Mouse (Mus musculus) embryonic facial prominence, embryonic 11.5 days (tissue): ENCODE measurements around the gene Kif3a. TPM values are rescaled to one million over a fixed set of nuclear protein-coding genes. Genes with fewer than 3 reads are reported as not detected.

Experiments used
- ATAC-seq: fragments of 200-750 bp; cut with Nextera tagmentation; replicated peaks from 2 replicates; pipeline ENCODE4 v1.8.0; 2017; ENCODE audit warnings: low read depth; ENCODE audit not compliant: insufficient number of reproducible peaks, low FRiP score, low TSS enrichment
- DNase-seq: peaks from one replicate; pipeline ENCODE4 v3.0.0-alpha.2; 2015; ENCODE audit warnings: low spot score
- H3K27ac ChIP-seq: fragments of 300-500 bp; sonication (generic); replicated peaks from 2 replicates; pipeline ENCODE4 v1.5.1; 2014; ENCODE audit warnings: mild to moderate bottlenecking, low read depth, low read length, control low read depth
- H3K27me3 ChIP-seq: fragments of 300-500 bp; sonication (generic); 2 replicates; pipeline ENCODE4 v1.6.1; 2014; ENCODE audit warnings: mild to moderate bottlenecking, low read length, moderate library complexity, mixed read lengths; ENCODE audit not compliant: control insufficient read depth, insufficient read depth
- H3K36me3 ChIP-seq: fragments of 300-500 bp; sonication (generic); replicated peaks from 2 replicates; pipeline ENCODE4 v1.6.1; 2014; ENCODE audit warnings: low read depth, mild to moderate bottlenecking, low read length, moderate library complexity, mixed read lengths; ENCODE audit not compliant: control insufficient read depth, insufficient read depth
- H3K4me1 ChIP-seq: fragments of 300-500 bp; sonication (generic); 2 replicates; pipeline ENCODE4 v1.6.1; 2014; ENCODE audit warnings: low read length, mixed read lengths; ENCODE audit not compliant: control insufficient read depth, insufficient read depth
- H3K4me2 ChIP-seq: fragments of 300-500 bp; sonication (generic); 2 replicates; pipeline ENCODE4 v1.6.1; 2014; ENCODE audit warnings: low read depth, mild to moderate bottlenecking, control low read depth, low read length, moderate library complexity
- H3K4me3 ChIP-seq: fragments of 300-500 bp; sonication (generic); 2 replicates; pipeline ENCODE4 v1.5.1; 2014; ENCODE audit warnings: low read depth, low read length, control low read depth
- H3K9ac ChIP-seq: fragments of 300-500 bp; sonication (generic); replicated peaks from 2 replicates; pipeline ENCODE4 v1.6.1; 2014; ENCODE audit warnings: mild to moderate bottlenecking, control low read depth, low read length
- H3K9me3 ChIP-seq: fragments of 300-500 bp; sonication (generic); replicated peaks from 2 replicates; pipeline ENCODE4 v1.6.1; 2016; ENCODE audit warnings: mild to moderate bottlenecking, low read length, inconsistent platforms, mixed read lengths; ENCODE audit not compliant: control insufficient read depth
- WGBS: fragments of 180-500 bp; shearing (Covaris S2); extraction: QIAGEN DNeasy Blood & Tissue Kit; methylation state at CpG from one replicate; pipeline ENCODE4 v1.1.7; 2014; 5-methylcytosine and 5-hydroxymethylcytosine counted together
- polyA plus RNA-seq: library from polyadenylated mRNA; unstranded; fragments of >200 nt; fragmentation: Nextera tagmentation; extraction: Ambion mirVana; gene quantifications from 2 replicates; pipeline ENCODE4 v1.2.1, GENCODE M21; 2014

Kif3a gene
- polyA plus RNA-seq, 1 experiment from 2014 or later, result 71.6 TPM

DNA sequence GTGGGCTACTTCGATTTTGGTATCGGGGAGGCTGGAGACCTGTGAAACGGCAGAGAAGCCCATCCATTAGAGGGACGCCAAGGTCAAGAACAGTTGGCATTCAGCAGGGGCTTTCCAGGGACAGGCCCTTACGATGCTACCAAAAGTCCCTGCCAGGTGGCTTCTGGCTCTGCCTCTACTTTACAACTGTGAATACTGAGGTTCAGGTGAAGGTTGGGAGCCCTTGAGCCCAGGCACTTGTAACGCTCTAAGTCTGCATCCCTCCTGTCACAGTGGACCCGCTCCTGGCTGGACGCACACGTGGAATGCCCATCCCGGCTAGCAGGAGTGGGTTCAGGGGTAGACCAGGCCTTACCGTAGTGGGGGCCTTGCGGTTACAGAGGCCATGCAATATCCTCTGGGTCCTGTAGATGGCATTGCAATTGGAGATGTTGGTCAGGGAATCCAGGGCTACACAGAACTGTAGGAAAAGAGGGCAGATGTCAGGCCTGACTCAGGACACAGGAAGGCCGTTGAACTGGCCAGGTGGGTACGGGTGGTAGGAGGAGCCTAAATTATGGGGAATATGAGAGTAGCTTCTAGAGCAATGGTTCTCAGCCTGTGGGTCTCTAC lies 65.0 kb downstream of the Kif3a start:
- Histone ChIP-seq H3K4me3 (no peak overlapping the region), H3K4me1 (peaks cover 5% of the 10 kb centered on the region; the same call in 1 of the 2 replicates), H3K36me3 (no peaks in the 10 kb centered on the region), H3K4me2 (no peak overlapping the region), H3K9me3 (no peaks in the 10 kb centered on the region), H3K9ac (no peak overlapping the region), H3K27ac (no peak overlapping the region), H3K27me3 (no peaks in the 10 kb centered on the region; the same call in 1 of the 2 replicates)
- 72% methylated on average over 14 of the region's 14 CpGs for WGBS
- no peak for ATAC-seq
- DNase-seq, result peak; percentile 35

DNA sequence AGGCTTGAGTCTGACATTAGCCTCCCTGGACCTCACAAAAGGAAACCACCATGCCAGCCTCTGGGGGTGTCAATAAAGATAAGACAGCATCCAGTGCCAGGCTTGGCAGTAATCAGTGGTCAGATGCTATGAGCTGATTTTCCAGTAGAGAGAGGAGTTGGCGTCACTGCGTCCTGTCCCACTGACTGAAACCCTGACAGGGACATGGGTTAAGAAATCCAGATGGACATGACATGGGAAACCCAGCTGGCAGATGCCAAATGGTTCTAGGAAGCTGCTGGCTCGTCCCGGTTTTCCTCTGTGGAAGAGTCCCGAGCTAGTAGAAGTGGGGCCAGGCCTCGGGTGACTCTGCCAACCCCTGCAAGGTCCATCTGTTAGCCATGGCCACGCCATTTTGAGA lies 66.5 kb downstream of the Kif3a start:
- Histone ChIP-seq H3K27me3 (no peaks in the 10 kb centered on the region; the same call in 1 of the 2 replicates), H3K4me3 (no peak overlapping the region), H3K27ac (no peak overlapping the region), H3K4me2 (no peak overlapping the region), H3K36me3 (no peaks in the 10 kb centered on the region), H3K9me3 (no peaks in the 10 kb centered on the region), H3K4me1 (peaks cover 5% of the 10 kb centered on the region; the same call in 1 of the 2 replicates), H3K9ac (no peak overlapping the region)
- 89% methylated on average over 7 of the region's 7 CpGs for WGBS
- DNase-seq (no peak), ATAC-seq (no peak)

DNA sequence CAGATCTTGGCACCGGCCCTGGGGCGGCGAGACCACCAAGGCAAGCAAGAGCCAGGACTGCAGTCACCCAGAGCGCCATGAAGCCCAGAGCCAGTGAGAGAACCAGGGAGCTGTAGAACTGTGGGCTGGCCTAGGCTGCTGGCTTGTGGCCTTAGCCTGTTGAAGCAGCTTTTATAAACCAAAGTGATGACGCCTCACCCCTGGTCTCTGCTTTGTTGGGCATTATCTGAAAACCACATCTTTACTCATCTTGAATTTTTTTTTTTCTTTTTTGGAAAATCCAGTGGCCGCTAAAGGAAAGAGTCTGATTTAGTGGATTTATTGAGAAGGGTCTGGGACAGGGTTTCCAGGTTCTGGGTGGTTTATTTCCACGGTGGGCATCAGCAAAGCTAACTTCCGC lies 67.4 kb downstream of the Kif3a start, which contains the start of gene Il13:
Gene Il13 (minus strand): TSS at position 147 of the 400 bp plus-strand sequence.
- H3K9me3 ChIP-seq, result no peaks in the 10 kb centered on the region

DNA sequence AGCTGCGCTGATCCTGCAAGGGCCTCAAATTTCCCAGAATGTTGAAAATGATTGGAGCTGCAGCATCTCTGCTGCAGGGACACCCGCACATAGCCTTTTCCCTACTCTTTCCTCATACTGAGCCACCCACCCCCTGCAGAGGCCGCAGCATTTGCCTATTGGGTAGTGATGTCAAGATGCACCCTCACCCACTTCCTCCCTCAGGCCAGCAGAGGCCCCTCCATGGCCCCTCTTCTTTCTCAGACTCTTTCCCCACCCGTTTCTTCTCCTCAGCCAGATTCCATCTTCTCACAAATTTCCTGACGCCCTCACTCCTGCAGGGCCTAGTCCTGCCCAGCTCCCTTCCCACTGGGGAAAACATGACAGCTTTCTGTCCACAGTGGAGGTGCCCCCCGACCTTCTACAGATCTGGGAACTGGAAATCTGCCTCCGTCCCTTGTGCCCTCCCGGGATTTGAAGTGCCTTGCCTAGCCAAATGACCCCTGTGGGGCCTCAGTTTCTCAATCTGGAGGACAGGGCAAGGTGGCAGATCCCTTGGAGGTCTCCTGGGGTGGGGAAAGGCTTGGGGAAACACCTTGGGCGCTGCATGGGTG lies 68.5 kb downstream of the Kif3a start:
- Histone ChIP-seq H3K4me1 (peaks cover 5% of the 10 kb centered on the region; the same call in 1 of the 2 replicates), H3K4me2 (peak overlapping the region; percentile 59), H3K27ac (no peak overlapping the region), H3K4me3 (peak overlapping the region; percentile 20), H3K27me3 (no peaks in the 10 kb centered on the region; the same call in 1 of the 2 replicates), H3K36me3 (no peaks in the 10 kb centered on the region), H3K9me3 (no peaks in the 10 kb centered on the region), H3K9ac (peak overlapping the region; percentile 39)
- no peak for DNase-seq
- 38% methylated on average over 9 of the region's 9 CpGs for WGBS
- ATAC-seq, result no peak

More for the DNA sequence above, 67.4 kb downstream of the Kif3a start, which contains the start of gene Il13:
- 95% methylated on average over 8 of the region's 8 CpGs for WGBS
- no peak for DNase-seq
- Histone ChIP-seq H3K27me3 (no peaks in the 10 kb centered on the region; the same call in 1 of the 2 replicates), H3K4me1 (peaks cover 5% of the 10 kb centered on the region; the same call in 1 of the 2 replicates), H3K9ac (no peak within 1 kb of the TSS), H3K36me3 (no peaks in the 10 kb centered on the region), H3K27ac (no peak within 1 kb of the TSS), H3K4me3 (no peak within 1 kb of the TSS), H3K4me2 (no peak within 1 kb of the TSS)
- no peak for ATAC-seq

DNA sequence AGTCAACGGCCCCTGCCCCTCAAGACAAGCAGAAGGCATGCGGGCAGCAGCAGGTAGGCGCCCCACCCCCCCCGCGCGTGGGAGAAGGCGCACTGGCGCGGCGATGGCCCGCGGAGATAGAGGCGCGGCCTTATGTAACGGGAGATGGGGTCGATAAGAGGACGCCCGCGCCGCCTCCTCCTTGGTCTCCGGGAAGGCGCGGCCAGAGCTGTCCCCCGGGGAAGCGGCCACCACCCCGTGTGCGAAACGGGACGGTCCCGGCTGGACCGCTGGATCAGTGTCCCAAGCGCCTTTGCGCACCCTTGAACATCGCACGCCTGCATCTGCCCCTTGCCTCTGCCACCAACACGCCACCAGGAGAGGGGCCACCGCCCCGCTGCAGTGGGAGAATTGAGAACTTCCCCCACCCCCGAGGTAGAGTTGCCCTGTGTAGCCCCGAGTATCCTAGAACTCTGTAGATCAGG lies 69.0 kb downstream of the Kif3a start:
- no peak overlapping the region for H3K27ac ChIP-seq
- H3K9me3 ChIP-seq, result no peaks in the 10 kb centered on the region
- H3K4me3 ChIP-seq, result peak overlapping the region; percentile 20
- no peaks in the 10 kb centered on the region; the same call in 1 of the 2 replicates for H3K27me3 ChIP-seq
- no peaks in the 10 kb centered on the region for H3K36me3 ChIP-seq
- 1% methylated on average over 40 of the region's 40 CpGs for WGBS
- peaks cover 5% of the 10 kb centered on the region; the same call in 1 of the 2 replicates for H3K4me1 ChIP-seq
- ATAC-seq (no peak), DNase-seq (peak; percentile 18)
- peak overlapping the region; percentile 39 for H3K9ac ChIP-seq
- peak overlapping the region; percentile 59 for H3K4me2 ChIP-seq

DNA sequence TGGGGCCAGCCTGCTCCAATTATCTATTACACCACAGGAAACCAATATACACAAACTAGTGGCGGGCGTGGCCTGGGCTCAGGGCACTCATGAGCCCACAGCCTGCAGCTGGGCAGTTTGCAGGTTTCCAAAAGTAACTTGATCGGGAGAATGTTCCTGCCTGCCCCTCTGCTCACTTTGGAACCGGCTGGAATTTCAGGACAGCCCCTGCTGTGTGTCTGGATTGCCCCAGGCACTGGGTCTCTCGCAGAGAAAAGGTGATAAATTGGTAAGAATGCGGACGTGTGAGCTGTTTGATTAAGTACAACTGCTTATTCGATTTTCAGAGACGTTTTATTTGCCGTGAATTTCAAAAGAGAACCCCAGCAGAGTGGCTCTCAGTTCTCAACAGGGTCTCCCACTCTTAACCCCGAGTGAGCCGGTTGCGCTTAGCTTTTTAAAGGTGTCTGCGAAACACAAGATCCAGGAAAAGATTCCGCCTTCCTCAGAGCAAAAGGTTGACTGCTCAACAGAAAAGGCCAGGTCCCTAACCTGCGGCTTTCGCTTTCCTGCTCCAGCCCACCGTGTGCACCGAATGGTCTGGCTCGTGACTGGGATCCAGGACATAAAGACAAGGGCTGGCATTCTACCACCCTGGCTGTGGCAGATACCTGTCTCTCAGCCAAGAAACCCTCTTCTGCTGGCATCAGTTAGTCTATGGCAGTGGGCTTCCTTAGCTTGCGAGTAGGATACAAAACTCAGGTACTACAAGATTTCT lies 70.0 kb downstream of the Kif3a start:
- no peak overlapping the region for H3K27ac ChIP-seq
- DNase-seq (peak; percentile 72), ATAC-seq (no peak)
- 17% methylated on average over 21 of the region's 21 CpGs for WGBS
- H3K4me1 ChIP-seq, result peaks cover 5% of the 10 kb centered on the region; the same call in 1 of the 2 replicates
- H3K4me3 ChIP-seq, result no peak overlapping the region
- no peak overlapping the region for H3K9ac ChIP-seq
- no peaks in the 10 kb centered on the region; the same call in 1 of the 2 replicates for H3K27me3 ChIP-seq
- H3K4me2 ChIP-seq, result peak overlapping the region; percentile 16
- no peaks in the 10 kb centered on the region for H3K9me3 ChIP-seq
- H3K36me3 ChIP-seq, result no peaks in the 10 kb centered on the region

DNA sequence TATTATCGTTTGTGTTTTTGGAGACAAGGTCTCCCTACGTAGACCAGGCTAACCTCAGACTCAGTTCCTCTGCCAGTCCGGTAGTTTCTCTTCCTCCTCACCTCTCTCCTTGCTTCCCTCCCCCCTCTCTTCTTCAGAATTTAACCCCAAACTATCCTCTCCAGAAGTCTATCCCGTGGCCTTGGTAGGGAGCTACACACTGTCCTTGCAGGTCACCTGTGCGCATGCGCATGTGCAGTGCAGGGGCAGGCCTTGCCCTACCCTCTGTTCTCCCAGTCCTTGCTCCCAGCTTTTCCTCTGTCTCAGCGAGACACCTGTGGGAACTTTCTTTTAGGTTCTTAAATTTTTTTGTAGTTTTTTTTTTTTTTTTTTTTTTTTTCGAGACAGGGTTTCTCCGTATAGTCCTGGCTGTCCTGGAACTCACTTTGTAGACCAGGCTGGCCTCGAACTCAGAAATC lies 70.7 kb downstream of the Kif3a start:
- no peaks in the 10 kb centered on the region; the same call in 1 of the 2 replicates for H3K27me3 ChIP-seq
- no peak overlapping the region for H3K4me2 ChIP-seq
- no peak overlapping the region for H3K9ac ChIP-seq
- no peaks in the 10 kb centered on the region for H3K9me3 ChIP-seq
- no peak overlapping the region for H3K4me3 ChIP-seq
- no peak for DNase-seq
- no peak overlapping the region for H3K27ac ChIP-seq
- peaks cover 5% of the 10 kb centered on the region; the same call in 1 of the 2 replicates for H3K4me1 ChIP-seq
- no peaks in the 10 kb centered on the region for H3K36me3 ChIP-seq
- no peak for ATAC-seq
- WGBS, result 72% methylated on average over 10 of the region's 10 CpGs
